Mouse (Mus musculus): ENCODE measurements at regions not wholly inside any gene's neighbourhood (a gene's known extent, or its start where the extent isn't known, plus 50 kb on each side); places are given as distances from the start of the nearest gene placed in this dataset.

GRCm38 (mm10) chrX:13344701-13345100 lies 63.9 kb downstream of the Ddx3x start:
- no peak for ATAC-seq

DNA sequence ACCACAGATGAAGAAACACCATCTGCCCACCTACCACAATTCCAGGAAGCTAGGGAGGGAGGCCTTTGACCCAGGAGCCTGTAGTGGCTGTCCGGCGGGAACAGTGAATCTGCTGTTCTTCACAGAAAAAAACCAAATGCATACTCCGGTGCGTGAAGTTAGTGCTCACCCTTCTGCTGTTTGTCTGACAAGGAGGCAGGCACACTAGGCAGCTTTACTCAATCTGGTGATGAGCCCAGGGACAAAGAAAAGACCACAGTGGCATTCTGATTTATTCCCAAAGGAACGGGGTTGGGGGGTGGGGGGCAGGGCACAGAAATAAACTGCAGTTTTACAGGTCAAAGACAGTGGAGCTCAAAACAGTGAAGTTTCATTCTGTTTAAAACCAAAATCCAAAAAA lies 64.4 kb downstream of the Ddx3x start:
- no peak for ATAC-seq

DNA sequence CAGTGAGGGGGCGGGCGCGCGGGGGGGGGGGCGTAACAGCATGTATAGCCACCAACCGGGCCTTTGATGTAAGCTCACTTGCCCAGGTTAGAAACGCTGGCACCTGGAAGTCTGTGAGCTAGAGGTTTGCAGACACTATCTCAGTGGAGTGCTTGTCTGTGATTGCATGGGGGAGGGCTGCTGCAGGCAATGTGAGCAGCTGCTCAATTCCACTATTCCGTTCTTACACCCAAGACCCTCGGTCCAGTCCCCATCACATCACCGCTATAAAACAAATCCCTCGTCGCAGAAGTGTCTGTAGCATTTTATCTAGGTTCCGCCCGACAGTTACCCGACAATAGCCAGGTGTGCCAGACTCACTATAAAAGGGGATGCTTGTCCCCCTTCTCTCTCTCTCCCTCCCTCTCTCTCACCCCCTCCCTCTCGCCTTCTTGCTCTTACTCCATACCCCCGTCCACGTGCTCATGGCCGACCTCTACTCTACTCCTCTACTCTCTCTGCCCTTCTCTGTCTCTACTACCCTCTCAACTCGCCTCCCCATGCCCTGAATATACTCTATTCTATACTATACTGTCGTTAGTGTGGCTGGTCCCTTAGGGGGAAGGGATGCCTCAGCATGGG lies 65.4 kb downstream of the Ddx3x start:
- ATAC-seq = no peak

DNA sequence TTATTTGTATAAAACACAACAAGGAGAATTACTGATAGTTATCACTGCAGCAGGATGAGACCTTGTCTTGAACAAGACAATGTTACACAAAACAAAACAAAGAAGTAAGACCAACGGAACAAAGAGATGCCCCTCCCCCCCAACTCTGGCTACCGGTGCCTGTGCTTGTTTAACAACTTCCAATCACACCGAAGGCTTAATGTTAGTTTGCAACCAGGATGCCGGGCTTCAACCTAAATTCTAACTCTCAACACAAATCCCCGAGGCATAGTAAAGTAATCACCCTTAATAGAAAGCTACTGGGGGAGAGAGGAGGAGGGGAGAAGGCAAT lies 65.9 kb downstream of the Ddx3x start:
- ATAC-seq = peak; percentile 23

- peak; percentile 79 for ATAC-seq
These were observed 66.5 kb downstream of the Ddx3x start for GRCm38 (mm10) chrX:13347027-13347840.

GRCm38 (mm10) chrX:13348415-13348814 lies 67.6 kb downstream of the Ddx3x start:
- ATAC-seq = no peak

- no peak for ATAC-seq
These were observed 69.7 kb downstream of the Ddx3x start for GRCm38 (mm10) chrX:13350461-13350860.

- no peak for ATAC-seq
These were observed 76.5 kb downstream of the Ddx3x start for GRCm38 (mm10) chrX:13357149-13357783.

DNA sequence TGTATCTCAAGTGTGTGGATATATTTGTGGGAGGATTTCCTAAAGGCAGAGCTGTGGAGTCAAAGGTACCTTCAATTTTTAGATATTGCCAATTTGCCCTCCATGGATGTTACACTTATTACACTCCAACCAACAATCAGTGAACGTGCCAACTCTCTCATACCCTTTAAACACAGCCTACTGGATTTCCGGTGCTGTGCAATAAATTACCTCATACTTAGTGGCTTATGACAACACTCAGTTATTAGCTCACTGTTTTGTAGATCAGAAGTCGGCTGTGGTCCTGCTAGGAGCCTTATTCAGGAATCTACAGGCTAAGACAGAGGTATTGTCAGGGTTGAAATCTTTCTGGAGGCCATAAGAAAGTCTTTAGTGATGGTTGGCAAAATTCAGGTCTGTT lies 77.2 kb downstream of the Ddx3x start:
- no peak for ATAC-seq

GRCm38 (mm10) chrX:13360436-13360835 lies 79.7 kb downstream of the Ddx3x start:
- no peak for ATAC-seq

GRCm38 (mm10) chrX:13370319-13370718 lies 89.5 kb downstream of the Ddx3x start:
- ATAC-seq = peak; percentile 28

DNA sequence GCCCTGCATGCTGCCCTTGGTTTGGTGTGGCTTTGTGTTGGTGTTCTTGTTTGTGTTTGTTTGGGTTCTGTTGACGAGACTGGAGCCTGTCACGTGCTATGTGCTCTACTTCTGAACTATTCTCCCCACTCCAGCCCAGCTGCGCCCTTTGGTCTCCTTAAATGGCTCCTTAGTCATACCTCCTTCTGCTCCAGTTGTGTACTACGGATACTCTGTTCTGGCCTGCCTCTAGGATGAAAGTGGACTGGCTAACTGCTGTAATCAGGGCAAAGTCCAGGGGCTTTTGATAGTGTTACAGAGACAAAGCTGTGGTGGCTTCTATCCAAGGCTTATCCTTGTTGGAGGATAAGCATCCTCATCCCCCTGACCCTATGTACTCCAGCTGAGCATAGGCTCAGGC lies 92.0 kb downstream of the Ddx3x start:
- ATAC-seq = no peak

DNA sequence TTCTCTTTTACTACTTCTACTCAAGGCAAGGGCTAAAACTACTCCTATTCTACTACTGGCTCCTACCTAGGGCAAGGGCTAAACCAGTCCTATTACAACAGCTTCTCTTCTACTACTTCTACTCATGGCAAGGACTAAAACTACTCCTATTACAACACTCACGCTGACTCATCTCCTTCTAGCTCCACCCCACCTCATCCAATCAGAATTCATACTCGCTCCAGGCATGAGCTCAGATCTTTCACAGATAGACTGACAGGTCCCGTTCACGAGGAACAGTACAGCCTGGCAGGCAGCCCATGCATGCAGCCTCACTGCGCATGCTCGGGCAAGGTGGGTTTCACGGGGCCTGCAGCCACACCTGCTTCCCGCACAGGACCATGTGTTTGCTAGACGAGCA lies 79.6 kb upstream of the Nyx start:
- ATAC-seq = no peak

GRCm38 (mm10) chrX:13398466-13398865 lies 67.4 kb upstream of the Nyx start:
- no peak for ATAC-seq

DNA sequence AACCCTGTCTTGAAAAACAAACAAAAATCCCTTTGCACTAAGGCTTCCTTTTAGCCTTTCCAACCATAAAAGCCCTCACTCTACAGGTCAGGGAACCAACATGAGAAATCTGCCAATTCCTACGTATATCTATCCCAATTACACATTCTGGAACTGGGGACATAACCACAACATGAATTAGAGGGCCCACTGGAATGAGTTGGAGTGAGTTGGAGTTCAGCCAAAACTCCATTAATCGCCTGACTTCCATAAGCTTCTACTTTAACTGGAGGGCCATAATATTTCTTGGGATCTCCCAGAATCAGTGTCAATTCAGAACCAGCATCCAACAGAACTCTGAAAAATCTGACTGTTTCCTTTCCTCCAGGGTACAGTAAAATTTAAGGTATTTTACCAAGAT lies 53.2 kb upstream of the Nyx start:
- no peak for ATAC-seq

- ATAC-seq = no peak
These were observed 52.8 kb upstream of the Nyx start for GRCm38 (mm10) chrX:13413135-13413534.

Data from inflammation-experienced regulatory T-cells, adult 6 months (primary cell).